Mouse (Mus musculus): ENCODE measurements around the gene Galnt7. TPM values are rescaled to one million over a fixed set of nuclear protein-coding genes. Genes with fewer than 3 reads are reported as not detected.

Galnt7 gene
- polyA plus RNA-seq, 1 experiment from 2014 or later, result 21.6 TPM

- no peaks in the 10 kb centered on the region for H3K36me3 ChIP-seq (ENCODE audit: inconsistent target)
- H3K4me3 ChIP-seq (ENCODE audit: inconsistent target), result no peak overlapping the region
- 95% methylated on average over 9 of the region's 9 CpGs for WGBS (ENCODE audit: missing documents)
- no peaks in the 10 kb centered on the region for H3K79me2 ChIP-seq (ENCODE audit: inconsistent target)
- no peak overlapping the region for H3K27ac ChIP-seq
Measured at GRCm38 (mm10) chr8:57560926-57561325, 91.9 kb downstream of the Galnt7 start.

DNA sequence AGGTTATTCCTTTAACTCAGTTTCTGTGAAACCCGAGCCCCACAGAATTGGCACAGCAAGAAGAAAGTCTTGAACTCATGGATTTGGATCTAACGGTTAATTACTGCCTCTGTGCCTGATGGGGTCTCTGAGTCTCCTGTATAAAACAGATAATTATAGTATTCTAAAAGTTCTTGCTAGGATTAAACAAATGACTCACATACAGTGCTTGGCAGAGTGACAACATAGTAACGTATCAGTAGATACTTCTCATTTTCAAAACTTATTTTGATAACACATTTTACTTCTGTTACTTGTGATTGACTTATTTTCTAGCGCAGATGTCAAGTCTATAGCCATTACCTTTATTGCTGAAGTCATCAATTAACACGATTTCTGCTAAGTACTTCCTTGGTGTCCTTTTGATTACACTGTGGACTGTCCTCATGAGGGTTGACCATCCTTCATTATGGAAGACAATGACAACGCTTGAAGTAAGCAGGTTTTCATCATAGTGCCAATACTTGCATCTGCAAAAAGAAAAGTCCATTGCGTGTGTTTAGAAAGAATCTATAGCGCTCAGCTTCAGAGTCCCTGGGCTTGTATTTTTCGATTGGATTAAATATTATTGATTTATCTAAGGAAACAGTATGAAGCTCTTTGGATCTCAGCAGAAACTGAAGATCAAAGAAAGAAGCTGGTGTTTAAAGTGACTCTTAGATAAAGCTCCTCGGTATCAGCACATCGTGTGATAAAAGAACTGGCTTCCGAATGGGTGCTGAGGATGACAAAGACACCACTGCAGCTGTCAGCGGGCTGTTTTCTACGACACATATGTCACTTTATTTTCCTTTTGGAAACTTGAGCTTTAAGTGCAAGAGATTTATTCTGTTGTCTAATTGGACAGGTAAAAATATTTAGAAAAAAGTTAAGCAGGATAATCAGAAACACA, 100.5 kb downstream of the Galnt7 start:
- H3K79me2 ChIP-seq (ENCODE audit: inconsistent target), result no peaks in the 10 kb centered on the region
- H3K4me3 ChIP-seq (ENCODE audit: inconsistent target), result no peak overlapping the region
- no peak overlapping the region for H3K27ac ChIP-seq
- WGBS (ENCODE audit: missing documents), result 95% methylated on average over 14 of the region's 14 CpGs
- H3K36me3 ChIP-seq (ENCODE audit: inconsistent target), result no peaks in the 10 kb centered on the region

- 94% methylated on average over 12 of the region's 12 CpGs for WGBS (ENCODE audit: missing documents)
- Histone ChIP-seq H3K4me3 (ENCODE audit: inconsistent target) (no peak overlapping the region), H3K36me3 (ENCODE audit: inconsistent target) (peaks cover 6% of the 10 kb centered on the region; the same call in 1 of the 2 replicates)
Measured at GRCm38 (mm10) chr8:57547581-57547980, 105.3 kb downstream of the Galnt7 start.

GRCm38 (mm10) chr8:57546834-57547233, 106.0 kb downstream of the Galnt7 start:
- Histone ChIP-seq H3K36me3 (ENCODE audit: inconsistent target) (peaks cover 6% of the 10 kb centered on the region; the same call in 1 of the 2 replicates), H3K4me3 (ENCODE audit: inconsistent target) (no peak overlapping the region), H3K79me2 (ENCODE audit: inconsistent target) (no peaks in the 10 kb centered on the region), H3K27ac (no peak overlapping the region)
- WGBS (ENCODE audit: missing documents), result 94% methylated on average over 3 of the region's 3 CpGs

More at GRCm38 (mm10) chr8:57547581-57547980, 105.3 kb downstream of the Galnt7 start:
- H3K27ac ChIP-seq, result no peak overlapping the region
- no peaks in the 10 kb centered on the region for H3K79me2 ChIP-seq (ENCODE audit: inconsistent target)

GRCm38 (mm10) chr8:57546401-57546800, 106.4 kb downstream of the Galnt7 start:
- WGBS (ENCODE audit: missing documents), result 89% methylated on average over 3 of the region's 3 CpGs
- no peak overlapping the region for H3K4me3 ChIP-seq (ENCODE audit: inconsistent target)
- H3K36me3 ChIP-seq (ENCODE audit: inconsistent target), result peaks cover 6% of the 10 kb centered on the region; the same call in 1 of the 2 replicates
- no peaks in the 10 kb centered on the region for H3K79me2 ChIP-seq (ENCODE audit: inconsistent target)
- no peak overlapping the region for H3K27ac ChIP-seq

GRCm38 (mm10) chr8:57541405-57541804, 111.4 kb downstream of the Galnt7 start:
- H3K27ac ChIP-seq, result peak overlapping the region; percentile 45
- H3K36me3 ChIP-seq (ENCODE audit: inconsistent target), result peaks cover 7% of the 10 kb centered on the region
- H3K4me3 ChIP-seq (ENCODE audit: inconsistent target), result no peak overlapping the region
- WGBS (ENCODE audit: missing documents), result 36% methylated on average over 9 of the region's 9 CpGs
- no peaks in the 10 kb centered on the region for H3K79me2 ChIP-seq (ENCODE audit: inconsistent target)

- WGBS (ENCODE audit: missing documents), result 60% methylated on average over 11 of the region's 11 CpGs
- Histone ChIP-seq H3K36me3 (ENCODE audit: inconsistent target) (peaks cover 11% of the 10 kb centered on the region), H3K79me2 (ENCODE audit: inconsistent target) (no peaks in the 10 kb centered on the region), H3K27ac (peak overlapping the region; percentile 45), H3K4me3 (ENCODE audit: inconsistent target) (no peak overlapping the region)
Measured at GRCm38 (mm10) chr8:57540951-57541350, 111.9 kb downstream of the Galnt7 start.

DNA sequence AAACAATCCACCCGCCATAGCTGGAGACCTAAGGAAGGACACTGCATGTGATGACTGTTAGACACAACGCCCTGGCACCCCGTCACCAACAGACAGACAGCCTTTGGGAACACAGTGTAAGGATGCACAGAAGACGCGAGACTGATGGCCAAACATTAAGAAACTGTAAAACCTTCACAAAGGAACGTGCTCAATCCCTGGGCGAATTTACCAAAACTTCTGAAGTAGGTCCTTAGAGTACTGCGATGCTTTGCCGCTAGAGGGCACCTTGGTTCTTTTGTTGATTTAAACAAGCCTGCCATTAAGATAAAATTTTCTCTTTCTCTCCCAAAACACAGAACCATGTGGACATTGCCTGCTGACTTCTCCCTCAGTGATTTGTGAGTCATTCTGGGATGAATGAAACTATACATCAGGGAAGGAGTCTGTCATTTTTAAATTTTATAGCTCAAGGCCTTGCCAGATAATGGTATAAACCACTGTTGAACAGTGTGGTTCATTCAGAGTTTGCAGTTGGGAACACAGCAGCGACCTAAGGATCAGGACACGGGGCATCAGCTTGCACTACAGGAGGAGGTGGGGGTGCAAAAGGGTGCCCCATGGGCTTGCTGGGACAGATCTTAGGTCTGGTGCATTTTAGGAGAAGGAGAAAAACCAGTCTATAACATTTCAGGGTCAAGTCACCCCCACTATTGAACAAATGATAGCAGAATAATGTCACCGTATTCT, 112.6 kb downstream of the Galnt7 start:
- WGBS (ENCODE audit: missing documents), result 56% methylated on average over 12 of the region's 12 CpGs
- Histone ChIP-seq H3K4me3 (ENCODE audit: inconsistent target) (no peak overlapping the region), H3K27ac (no peak overlapping the region), H3K36me3 (ENCODE audit: inconsistent target) (peaks cover 12% of the 10 kb centered on the region), H3K79me2 (ENCODE audit: inconsistent target) (no peaks in the 10 kb centered on the region)

GRCm38 (mm10) chr8:57538601-57539000, 114.2 kb downstream of the Galnt7 start:
- H3K79me2 ChIP-seq (ENCODE audit: inconsistent target), result no peaks in the 10 kb centered on the region
- peaks cover 21% of the 10 kb centered on the region for H3K36me3 ChIP-seq (ENCODE audit: inconsistent target)
- H3K4me3 ChIP-seq (ENCODE audit: inconsistent target), result no peak overlapping the region
- H3K27ac ChIP-seq, result no peak overlapping the region
- 91% methylated on average over 7 of the region's 7 CpGs for WGBS (ENCODE audit: missing documents)

GRCm38 (mm10) chr8:57536167-57536566, 116.7 kb downstream of the Galnt7 start:
- H3K79me2 ChIP-seq (ENCODE audit: inconsistent target), result no peaks in the 10 kb centered on the region
- no peak overlapping the region for H3K27ac ChIP-seq
- H3K36me3 ChIP-seq (ENCODE audit: inconsistent target), result peaks cover 32% of the 10 kb centered on the region
- WGBS (ENCODE audit: missing documents), result 78% methylated on average over 6 of the region's 6 CpGs
- H3K4me3 ChIP-seq (ENCODE audit: inconsistent target), result no peak overlapping the region

GRCm38 (mm10) chr8:57534495-57534894, 118.3 kb downstream of the Galnt7 start:
- Histone ChIP-seq H3K36me3 (ENCODE audit: inconsistent target) (peaks cover 32% of the 10 kb centered on the region), H3K27ac (no peak overlapping the region), H3K4me3 (ENCODE audit: inconsistent target) (no peak overlapping the region), H3K79me2 (ENCODE audit: inconsistent target) (no peaks in the 10 kb centered on the region)
- 95% methylated on average over 4 of the region's 4 CpGs for WGBS (ENCODE audit: missing documents)

- peaks cover 32% of the 10 kb centered on the region for H3K36me3 ChIP-seq (ENCODE audit: inconsistent target)
- 95% methylated on average over 4 of the region's 4 CpGs for WGBS (ENCODE audit: missing documents)
Measured at GRCm38 (mm10) chr8:57533106-57533505, 119.7 kb downstream of the Galnt7 start.

GRCm38 (mm10) chr8:57532223-57532622, 120.6 kb downstream of the Galnt7 start:
- 76% methylated on average over 2 of the region's 2 CpGs for WGBS (ENCODE audit: missing documents)
- Histone ChIP-seq H3K4me3 (ENCODE audit: inconsistent target) (no peak overlapping the region), H3K79me2 (ENCODE audit: inconsistent target) (no peaks in the 10 kb centered on the region), H3K27ac (no peak overlapping the region), H3K36me3 (ENCODE audit: inconsistent target) (peaks cover 32% of the 10 kb centered on the region)

More at GRCm38 (mm10) chr8:57533106-57533505, 119.7 kb downstream of the Galnt7 start:
- no peaks in the 10 kb centered on the region for H3K79me2 ChIP-seq (ENCODE audit: inconsistent target)
- no peak overlapping the region for H3K4me3 ChIP-seq (ENCODE audit: inconsistent target)
- no peak overlapping the region for H3K27ac ChIP-seq

DNA sequence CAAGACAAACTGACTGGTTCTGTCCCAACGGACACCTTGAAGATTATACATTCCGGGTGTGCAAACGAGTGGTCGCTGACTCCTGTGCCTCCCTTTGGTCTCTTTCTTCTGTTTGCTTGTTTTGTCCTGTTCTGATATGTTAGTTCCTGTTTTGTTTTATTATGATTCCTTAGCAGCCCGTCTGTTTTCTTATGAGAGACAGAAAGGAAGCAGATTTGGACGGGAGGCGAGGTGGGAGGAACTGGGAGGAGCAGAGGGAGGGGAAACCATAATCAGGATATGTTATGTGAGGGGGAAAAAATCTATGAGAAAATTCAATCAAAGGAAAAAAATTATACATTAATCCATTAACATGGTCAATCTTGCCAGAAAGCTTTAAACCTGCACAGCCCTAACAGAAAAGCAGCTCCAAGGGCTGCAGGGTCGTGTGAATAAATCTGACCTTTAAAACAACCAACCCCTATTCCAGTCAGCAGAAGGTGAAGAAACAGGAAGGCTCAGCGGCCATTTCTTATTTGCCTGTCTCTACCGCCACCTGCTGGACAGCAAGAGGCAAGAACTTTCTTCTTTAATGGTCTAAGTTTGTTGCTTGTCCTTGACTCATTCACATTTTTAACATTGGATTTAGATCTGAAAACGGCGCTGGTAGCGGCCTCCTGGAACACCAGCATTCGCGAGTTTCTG, 122.0 kb downstream of the Galnt7 start:
- Histone ChIP-seq H3K36me3 (ENCODE audit: inconsistent target) (peaks cover 25% of the 10 kb centered on the region), H3K27ac (peak overlapping the region; percentile 77), H3K4me3 (ENCODE audit: inconsistent target) (no peak overlapping the region), H3K79me2 (ENCODE audit: inconsistent target) (no peaks in the 10 kb centered on the region)
- WGBS (ENCODE audit: missing documents), result 23% methylated on average over 15 of the region's 15 CpGs
